Mouse (Mus musculus) neutrophil, adult 59 days (primary cell): ENCODE measurements around the gene C2cd6. TPM values are rescaled to one million over a fixed set of nuclear protein-coding genes. Genes with fewer than 3 reads are reported as not detected.

Experiments
- total RNA-seq, 2 experiments: library from RNA; stranded (reverse); gene quantifications; 1 replicate in 1 of 2; 2 replicates in 1 of 2; pipeline ENCODE4 v1.2.4; 2023

The C2cd6 gene
- total RNA-seq: not detected

GRCm38 (mm10) chr1:59094705-59095104 is at the start of gene C2cd6:
Gene C2cd6 (minus strand): TSS chr1:59094900.

GRCm38 (mm10) chr1:59119720-59120457 is 25.2 kb upstream of the C2cd6 start, which contains the start of gene Tmem237:
Gene Tmem237 (minus strand): TSS chr1:59120408.

Other genes starting within 250 kb of the C2cd6 start
- gene Trak2, start 121.5 kb downstream of the C2cd6 start, total RNA-seq: 10 to 100 TPM; 46.6 to 72.7 TPM
- gene Stradb, start 121.4 kb downstream of the C2cd6 start, total RNA-seq: 10 to 100 TPM; 14.0 to 20.9 TPM
- gene Tmem237, start 25.5 kb upstream of the C2cd6 start, total RNA-seq: 1 to 10 TPM; 3.1 to 5.4 TPM
- gene Mpp4, start 68.5 kb upstream of the C2cd6 start, total RNA-seq: under 1 TPM; 0.15 to 0.40 TPM
- 1 to 10 TPM; 6.3 to 6.8 TPM for gene Als2, start 142.3 kb upstream of the C2cd6 start, total RNA-seq
- not detected for gene Cdk15, start 162.0 kb upstream of the C2cd6 start, total RNA-seq